ENCODE assay signal across 11 mouse cellular contexts in genomic region chr16:35109656-35110291, GRCm38 (mm10). TPM values are rescaled to one million over a fixed set of nuclear protein-coding genes. Genes with fewer than 3 reads are reported as not detected.
DNase-seq lines count a peak whose midpoint lies in the region; ATAC-seq and TF ChIP-seq lines count a peak whose summit lies in the region.
"Had no signal": no experiment of that assay in that cellular context is flagged by ENCODE, and none has a peak within 500 bp of the region (broad histone marks: within the 10 kb centered on the region; RNA-seq: fewer than 3 reads in every experiment).

No protein-coding gene starts in this region.

- H3K27ac ChIP-seq in forebrain, embryonic 12.5 days: 0 out of 2 replicates have a peak overlapping the region, but pooled peaks have one; percentile 11
- no peak overlapping the region for H3K27ac ChIP-seq in forebrain, embryonic 13.5 days
- 0 out of 2 replicates have a peak overlapping the region, but pooled peaks have one; percentile 11 for H3K27ac ChIP-seq in layer of hippocampus, adult 2 months
- H3K27ac ChIP-seq in embryonic facial prominence, embryonic 10.5 days (replicated peaks): no peak overlapping the region
- H3K27ac ChIP-seq in limb, embryonic 15.5 days: peak overlapping the region; percentile 33
- H3K27ac ChIP-seq: neural tube, embryonic 12.5 days had no signal

- no peak for DNase-seq in layer of hippocampus, adult 2 months (ENCODE audit: low spot score in 2 of 2)
- no peak for DNase-seq in layer of hippocampus, adult 11-12 months (ENCODE audit: low spot score)
- DNase-seq in embryonic facial prominence, embryonic 10.5 days (ENCODE audit: low spot score): peak; percentile 32
- no peak for DNase-seq in layer of hippocampus, adult 8-10 months (ENCODE audit: low spot score in 2 of 2)
- no peak for DNase-seq in kidney, postnatal 4 days

- H3K9ac ChIP-seq in forebrain, embryonic 12.5 days: no peak overlapping the region
- no peak overlapping the region for H3K9ac ChIP-seq in forebrain, embryonic 13.5 days
- no peak overlapping the region for H3K9ac ChIP-seq in limb, embryonic 15.5 days

- ATAC-seq in forebrain, embryonic 12.5 days (ENCODE audit: low FRiP score): no peak
- ATAC-seq in forebrain, embryonic 13.5 days: no peak
- ATAC-seq in limb, embryonic 15.5 days (ENCODE audit: insufficient number of reproducible peaks, low FRiP score, low TSS enrichment, low read depth): no peak

- no peaks in the 10 kb centered on the region for H3K9me3 ChIP-seq in forebrain, embryonic 12.5 days
- no peaks in the 10 kb centered on the region for H3K9me3 ChIP-seq in forebrain, embryonic 13.5 days (replicated peaks)
- no peaks in the 10 kb centered on the region for H3K9me3 ChIP-seq in embryonic facial prominence, embryonic 10.5 days
- no peaks in the 10 kb centered on the region for H3K9me3 ChIP-seq in limb, embryonic 15.5 days
- H3K9me3 ChIP-seq: midbrain, embryonic 10.5 days; neural tube, embryonic 12.5 days had no signal

- no peak overlapping the region for H3K4me2 ChIP-seq in forebrain, embryonic 12.5 days
- H3K4me2 ChIP-seq in forebrain, embryonic 13.5 days: no peak overlapping the region
- no peak overlapping the region for H3K4me2 ChIP-seq in limb, embryonic 15.5 days
- H3K4me2 ChIP-seq: liver, embryonic 11.5 days had no signal

- H3K27me3 ChIP-seq in forebrain, embryonic 12.5 days: no peaks in the 10 kb centered on the region
- H3K27me3 ChIP-seq in forebrain, embryonic 13.5 days: no peaks in the 10 kb centered on the region
- no peaks in the 10 kb centered on the region for H3K27me3 ChIP-seq in embryonic facial prominence, embryonic 10.5 days (replicated peaks; ENCODE audit: low read depth, poor library complexity, severe bottlenecking)
- H3K27me3 ChIP-seq in limb, embryonic 15.5 days: no peaks in the 10 kb centered on the region
- H3K27me3 ChIP-seq: neural tube, embryonic 12.5 days had no signal

- 25% methylated on average over 7 of the region's 7 CpGs for WGBS in forebrain, embryonic 12.5 days
- WGBS in forebrain, embryonic 13.5 days: 23% methylated on average over 7 of the region's 7 CpGs
- 38% methylated on average over 7 of the region's 7 CpGs for WGBS in embryonic facial prominence, embryonic 10.5 days
- WGBS in limb, embryonic 15.5 days: 35% methylated on average over 7 of the region's 7 CpGs

- H3K4me3 ChIP-seq in forebrain, embryonic 12.5 days (replicated peaks): no peak overlapping the region
- no peak overlapping the region for H3K4me3 ChIP-seq in forebrain, embryonic 13.5 days
- no peak overlapping the region for H3K4me3 ChIP-seq in layer of hippocampus, adult 2 months
- no peak overlapping the region for H3K4me3 ChIP-seq in embryonic facial prominence, embryonic 10.5 days
- H3K4me3 ChIP-seq in limb, embryonic 15.5 days: no peak overlapping the region
- H3K4me3 ChIP-seq: midbrain, embryonic 10.5 days; neural tube, embryonic 12.5 days had no signal

- no peak for TF ChIP-seq CTCF in layer of hippocampus, adult 2 months (conservative IDR thresholded peaks at IDR 0.05)

- peaks cover 10% of the 10 kb centered on the region; the same call in 1 of the 2 replicates for H3K36me3 ChIP-seq in forebrain, embryonic 12.5 days (replicated peaks)
- peaks cover 10% of the 10 kb centered on the region for H3K36me3 ChIP-seq in forebrain, embryonic 13.5 days (ENCODE audit: poor library complexity, severe bottlenecking)
- peaks cover 14% of the 10 kb centered on the region; the same call in 1 of the 2 replicates for H3K36me3 ChIP-seq in embryonic facial prominence, embryonic 10.5 days (replicated peaks)
- 0 out of 2 replicates have a peak, but pooled peaks cover 4% of the 10 kb centered on the region for H3K36me3 ChIP-seq in limb, embryonic 15.5 days

- peaks cover 8% of the 10 kb centered on the region for H3K4me1 ChIP-seq in forebrain, embryonic 12.5 days
- H3K4me1 ChIP-seq in forebrain, embryonic 13.5 days: peaks cover 15% of the 10 kb centered on the region
- H3K4me1 ChIP-seq in embryonic facial prominence, embryonic 10.5 days: peaks cover 63% of the 10 kb centered on the region
- peaks cover 37% of the 10 kb centered on the region for H3K4me1 ChIP-seq in limb, embryonic 15.5 days

RNA-seq across cellular contexts. Expression of gene Adcy5, which starts 44.9 kb away (rescaled TPM):
- polyA plus RNA-seq in forebrain, embryonic 12.5 days (2016; fragmentation: Nextera tagmentation; extraction: Ambion mirVana): 2.5 and 2.8 TPM in 2 replicates
- polyA plus RNA-seq in forebrain, embryonic 13.5 days (2015; fragmentation: Nextera tagmentation; extraction: Ambion mirVana): 2.6 and 3.4 TPM in 2 replicates
- total RNA-seq in layer of hippocampus, adult 2 months (2021): 10 to 100 TPM; 74.3 to 76.8 TPM
- polyA plus RNA-seq in embryonic facial prominence, embryonic 10.5 days (2016; fragmentation: Nextera tagmentation; extraction: Ambion mirVana): 0.48 and 0.70 TPM in 2 replicates
- polyA plus RNA-seq in limb, embryonic 15.5 days (2015; fragmentation: Nextera tagmentation; extraction: Ambion mirVana): 1.7 and 2.2 TPM in 2 replicates
- 10 to 100 TPM; 71.1 to 81.2 (median 79.8) TPM for total RNA-seq in layer of hippocampus, adult 8-10 months (2022)

Comparison
In these comparisons a context has a peak if more than half of its experiments do, and no peak if none do; other contexts are left out.
1. H3K27ac ChIP-seq: peak in forebrain, embryonic 12.5 days (single experiment), layer of hippocampus, adult 2 months (single experiment) and limb, embryonic 15.5 days (single experiment); none in forebrain, embryonic 13.5 days (single experiment) and embryonic facial prominence, embryonic 10.5 days (single experiment).